25 mouse cellular contexts compared by ENCODE assay signal in the genomic region with DNA sequence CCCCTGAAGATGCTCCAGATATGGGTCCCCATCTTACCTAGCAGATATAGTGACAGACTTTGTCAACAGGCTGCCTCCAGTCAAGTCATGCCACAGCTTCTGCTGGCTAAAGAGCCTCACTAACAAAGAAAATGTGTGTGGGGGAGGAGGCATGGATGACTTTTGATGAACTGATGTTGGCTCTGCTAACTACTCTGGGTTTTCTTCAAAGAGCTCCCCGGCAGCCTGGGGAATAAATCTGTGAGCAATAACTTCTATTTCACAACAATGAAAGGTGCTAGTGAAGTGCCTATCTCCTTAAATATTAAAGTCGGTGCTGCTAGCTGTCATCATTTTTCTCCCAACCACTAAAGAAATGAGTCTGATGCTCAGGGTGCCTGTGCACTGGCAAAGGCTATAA.
"Had no signal": no experiment of that assay in that cellular context is flagged by ENCODE, and none has a peak within 500 bp of the region (broad histone marks: within the 10 kb centered on the region; RNA-seq: fewer than 3 reads in every experiment).

No protein-coding gene starts in this region.

- H3K9ac ChIP-seq: heart, embryonic 13.5 days; heart, embryonic 15.5 days; hindbrain, embryonic 13.5 days; hindbrain, embryonic 15.5 days; kidney, embryonic 15.5 days; limb, embryonic 12.5 days had no signal

- ATAC-seq: hindbrain, postnatal 0 days; intestine, embryonic 16.5 days had no signal

- H3K4me2 ChIP-seq: heart, embryonic 11.5 days; heart, embryonic 13.5 days; heart, embryonic 15.5 days; hindbrain, embryonic 13.5 days; hindbrain, embryonic 15.5 days; kidney, embryonic 15.5 days; limb, embryonic 12.5 days had no signal

- H3K27ac ChIP-seq: heart, adult 2 months; heart, embryonic 13.5 days; heart, embryonic 15.5 days; hindbrain, embryonic 13.5 days; hindbrain, embryonic 15.5 days; hindbrain, postnatal 0 days; kidney, embryonic 15.5 days; kidney, postnatal 0 days; layer of hippocampus, adult 2 months; left cerebral cortex, adult 2 months; limb, embryonic 10.5 days; limb, embryonic 12.5 days had no signal

- H3K27me3 ChIP-seq: heart, embryonic 15.5 days; hindbrain, embryonic 13.5 days; hindbrain, embryonic 15.5 days; kidney, embryonic 15.5 days; limb, embryonic 12.5 days had no signal

- H3K9me3 ChIP-seq: heart, embryonic 13.5 days; heart, embryonic 15.5 days; hindbrain, embryonic 13.5 days; hindbrain, embryonic 15.5 days; kidney, embryonic 15.5 days; limb, embryonic 10.5 days; limb, embryonic 12.5 days had no signal

- H3K4me3 ChIP-seq: heart, adult 2 months; heart, embryonic 13.5 days; heart, embryonic 15.5 days; hindbrain, embryonic 13.5 days; hindbrain, embryonic 15.5 days; kidney, embryonic 15.5 days; layer of hippocampus, adult 2 months; left cerebral cortex, adult 2 months; limb, embryonic 10.5 days; limb, embryonic 12.5 days had no signal

- H3K4me1 ChIP-seq: heart, embryonic 13.5 days; heart, embryonic 15.5 days; hindbrain, embryonic 15.5 days had no signal

- DNase-seq: gastrocnemius, postnatal 14 days; gastrocnemius, postnatal 36 days; heart, adult 11 months; heart, adult 2 months; heart, postnatal 14 days; heart, postnatal 36 days; kidney, adult 11 months; kidney, adult 2 months; kidney, adult 9 months; kidney, postnatal 25 days; kidney, postnatal 4 days; liver had no signal

- H3K36me3 ChIP-seq: heart, embryonic 13.5 days; heart, embryonic 15.5 days; hindbrain, embryonic 13.5 days; hindbrain, embryonic 15.5 days; kidney, embryonic 15.5 days; limb, embryonic 10.5 days; limb, embryonic 12.5 days had no signal
